Mouse (Mus musculus): ENCODE measurements around the gene AW011738.

AW011738 gene

DNA sequence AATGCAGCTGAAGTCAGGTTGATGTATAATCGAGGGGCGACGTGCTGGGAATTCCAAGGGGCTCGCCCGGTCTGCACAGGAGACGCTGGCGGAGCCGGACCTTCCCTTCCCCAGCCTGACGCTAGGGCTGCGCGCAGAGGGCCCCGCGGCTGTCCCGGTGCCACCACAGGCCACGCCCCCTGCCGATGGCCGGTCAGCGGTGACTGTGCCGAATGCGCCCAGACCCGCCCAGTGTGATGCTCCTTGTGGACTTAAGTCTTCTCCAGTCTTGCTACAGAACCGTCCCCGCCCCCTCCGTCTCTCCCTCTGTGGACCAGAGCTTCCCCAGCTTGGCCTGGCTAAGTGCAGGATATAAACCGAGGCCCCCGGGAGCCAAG, 5.3 kb upstream of the AW011738 start:
- peak; percentile 74 to 78 for DNase-seq (ENCODE audit: low spot score in 2 of 2)

DNA sequence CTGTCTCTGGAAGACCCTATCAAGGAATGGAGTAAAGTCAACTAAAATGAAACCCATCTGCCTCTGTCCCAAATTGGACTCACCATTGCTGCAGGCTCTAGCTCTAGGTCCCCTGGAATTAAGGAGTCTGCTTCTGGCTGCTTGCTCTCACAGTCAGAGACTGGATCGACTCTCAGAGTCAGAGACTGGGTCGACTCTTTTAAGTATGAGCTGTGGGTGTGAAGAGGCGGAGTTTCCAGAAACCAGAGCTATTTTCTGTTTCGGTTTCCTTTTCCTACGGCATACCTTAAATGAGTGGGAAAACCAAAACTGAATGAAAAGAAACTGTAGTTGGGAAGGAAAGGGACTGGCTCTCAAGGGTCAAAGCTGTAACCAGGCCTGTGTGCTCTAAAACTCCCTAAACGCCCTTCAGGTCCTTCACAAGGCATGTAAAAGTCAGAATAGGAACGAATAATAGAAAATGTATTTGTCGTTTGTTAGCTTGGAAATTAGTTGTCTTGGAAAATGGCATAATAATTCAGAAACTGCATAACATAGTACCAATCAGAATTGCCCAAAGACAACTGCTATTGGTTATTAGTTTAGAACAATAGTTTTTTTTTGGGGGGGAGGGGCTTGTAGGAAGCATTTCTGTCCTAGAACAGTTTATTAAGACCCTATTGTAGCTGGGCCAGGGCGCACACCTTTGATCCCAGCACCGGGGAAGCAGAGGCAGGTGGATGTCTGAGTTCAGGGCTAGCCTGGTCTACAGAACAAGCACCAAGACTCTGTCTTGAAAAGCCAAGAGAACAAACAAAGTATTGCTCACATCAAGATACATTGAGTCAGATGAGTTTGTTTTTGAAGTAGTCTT, 2.3 kb upstream of the AW011738 start, which contains the start of gene Isg15:
Isg15 (minus strand) TSS at position 196 of the 853 bp plus-strand sequence.
- DNase-seq (ENCODE audit: low spot score in 2 of 2): no peak

DNA sequence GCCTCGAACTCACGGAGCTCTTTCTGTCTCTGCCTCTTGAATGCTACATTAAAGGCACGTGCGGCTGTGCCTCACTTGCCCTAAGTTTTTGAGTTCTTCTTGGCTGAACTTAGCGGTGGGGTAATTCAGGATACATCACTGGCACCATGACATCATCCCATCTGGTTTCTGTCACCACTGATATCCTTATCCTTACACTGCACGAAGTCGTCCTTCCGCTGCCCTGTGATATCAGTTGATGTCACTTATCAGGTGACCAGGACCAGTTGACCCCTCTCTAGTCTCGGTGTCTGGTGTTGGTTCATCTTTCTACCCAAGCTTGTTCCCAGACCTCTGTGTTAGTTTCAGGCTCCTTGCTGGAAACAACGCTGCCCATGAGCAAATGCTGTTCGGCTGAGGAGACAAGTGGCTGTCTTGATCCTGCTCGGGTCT, 626 bp upstream of the AW011738 start:
- no peak for DNase-seq (ENCODE audit: low spot score in 2 of 2)

DNA sequence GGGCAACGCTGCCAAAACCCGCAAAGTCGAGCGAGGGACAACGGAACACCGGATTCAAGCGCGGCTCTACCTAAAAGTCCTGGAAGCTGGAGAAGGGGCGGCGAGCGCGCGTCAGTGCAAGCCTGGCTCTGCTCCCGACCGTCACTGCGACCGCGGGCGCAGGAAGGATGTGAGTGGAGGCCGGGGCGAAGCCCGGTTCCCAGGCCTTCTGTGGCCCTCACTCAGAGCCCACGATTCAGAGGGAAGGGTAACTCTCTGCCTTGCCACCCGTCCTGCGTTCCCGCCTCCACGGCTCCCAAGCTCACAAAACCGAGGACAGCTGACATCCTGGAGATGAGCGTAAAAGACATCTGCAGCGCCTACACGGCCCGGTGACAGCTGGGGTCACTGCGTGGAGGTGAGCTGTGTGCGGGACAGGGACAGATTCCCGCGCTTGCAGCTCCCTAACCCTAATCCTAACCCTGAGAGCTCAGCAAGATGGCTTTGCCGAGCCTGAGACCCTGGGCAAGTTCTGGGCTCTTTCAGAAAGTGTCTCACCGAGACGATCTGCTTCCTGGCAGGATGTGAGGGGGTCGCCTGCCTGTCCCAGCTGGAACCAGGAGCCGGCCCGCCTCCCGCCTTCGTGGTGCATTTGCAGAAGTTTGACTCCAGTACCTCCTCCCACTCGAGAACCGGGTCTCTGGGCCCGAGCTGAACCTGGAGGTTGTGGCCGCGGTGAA, 468 bp downstream of the AW011738 start:
- no peak for DNase-seq (ENCODE audit: low spot score in 2 of 2)

DNA sequence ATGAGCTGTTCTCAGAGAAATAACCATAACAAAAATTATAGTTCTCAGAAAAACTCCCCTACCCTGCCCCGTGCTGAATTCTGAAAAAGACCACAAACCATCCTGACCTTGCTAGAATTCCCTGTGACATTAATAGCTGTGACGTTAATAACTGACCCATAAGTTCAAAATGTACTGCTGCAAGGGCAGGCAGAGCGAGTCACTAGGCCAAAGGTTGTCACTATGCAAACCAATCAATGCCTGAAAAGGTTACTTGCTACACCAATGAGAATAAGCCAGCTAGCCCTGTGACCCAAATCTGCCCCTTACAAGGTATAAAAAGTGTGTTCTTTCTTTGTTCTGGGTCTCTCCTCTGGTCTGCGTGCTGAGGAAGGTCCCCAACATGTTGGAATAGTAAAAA, 5.8 kb downstream of the AW011738 start:
- DNase-seq (ENCODE audit: low spot score in 2 of 2): no peak

DNA sequence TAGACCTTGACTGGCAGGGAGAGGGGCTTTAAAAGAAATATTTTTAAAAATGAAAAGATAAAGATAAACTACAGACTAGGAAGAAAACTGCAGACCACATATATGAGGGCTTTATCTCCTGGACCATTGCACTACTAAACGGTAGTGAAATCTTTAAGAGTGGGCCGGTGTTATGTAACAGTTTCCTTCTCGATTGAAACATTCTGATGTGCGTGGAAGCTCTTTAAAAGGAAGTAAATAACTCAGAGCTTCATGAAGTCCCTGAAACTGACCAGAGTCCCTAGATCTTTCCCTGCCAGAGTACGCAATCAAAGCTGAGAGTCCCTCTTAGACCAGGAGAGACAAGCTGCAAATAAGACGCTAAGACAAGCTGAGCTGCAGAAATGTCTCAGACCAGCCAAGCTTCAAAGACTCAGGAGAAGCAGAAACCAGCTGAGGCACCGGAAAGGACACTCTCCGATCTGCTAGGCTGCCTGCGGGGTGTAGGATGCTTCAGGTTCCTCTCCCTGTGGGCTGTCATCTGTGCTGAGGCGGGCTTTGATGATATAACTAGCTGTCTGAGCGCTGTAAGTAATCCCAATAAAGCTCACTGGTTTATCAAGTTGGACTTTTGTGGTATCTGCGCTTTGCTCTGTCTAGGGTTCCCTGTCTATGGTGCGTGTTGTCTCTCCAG, 7.0 kb downstream of the AW011738 start:
- no peak for DNase-seq (ENCODE audit: low spot score in 2 of 2)

DNA sequence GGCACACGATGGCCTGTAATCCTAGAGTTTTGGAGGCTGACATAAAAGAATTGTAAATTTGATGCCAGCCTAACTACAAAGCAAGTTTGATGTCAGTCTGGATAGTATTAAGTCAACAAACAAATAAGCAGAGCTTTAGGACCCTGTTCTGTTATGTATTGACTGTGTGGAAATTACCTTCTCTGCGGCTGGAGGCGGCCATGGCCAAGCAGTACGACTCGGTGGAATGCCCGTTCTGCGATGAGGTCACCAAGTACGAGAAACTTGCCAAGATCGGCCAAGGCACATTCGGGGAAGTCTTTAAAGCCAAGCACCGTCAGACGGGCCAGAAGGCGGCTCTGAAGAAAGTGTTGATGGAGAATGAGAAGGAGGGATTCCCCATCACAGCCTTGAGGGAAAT, 10.0 kb downstream of the AW011738 start:
- no peak for DNase-seq (ENCODE audit: low spot score in 2 of 2)

DNA sequence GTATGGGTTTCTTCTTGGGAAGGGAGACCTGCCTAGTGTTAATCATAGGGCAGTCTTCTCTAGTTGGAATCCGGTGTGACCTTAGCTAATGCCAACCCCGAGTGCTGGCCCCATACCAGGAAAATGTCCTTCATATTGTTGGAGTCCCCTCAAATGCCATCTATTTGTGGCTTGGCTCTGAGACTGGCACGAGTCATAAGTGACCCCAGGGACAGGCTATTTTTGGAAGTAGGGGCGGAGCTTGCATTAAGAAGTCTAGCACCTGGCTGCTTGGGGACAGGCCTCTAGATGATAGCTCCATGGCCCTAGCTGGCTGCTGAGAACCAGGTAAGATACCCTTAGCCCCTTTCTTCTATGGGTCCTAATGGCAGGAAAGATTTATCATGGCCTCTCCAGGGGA, 12.5 kb downstream of the AW011738 start, which contains the start of gene Perm1:
Perm1 (plus strand) TSS at position 220 of the 400 bp plus-strand sequence.
- no peak for DNase-seq (ENCODE audit: low spot score in 2 of 2)

DNA sequence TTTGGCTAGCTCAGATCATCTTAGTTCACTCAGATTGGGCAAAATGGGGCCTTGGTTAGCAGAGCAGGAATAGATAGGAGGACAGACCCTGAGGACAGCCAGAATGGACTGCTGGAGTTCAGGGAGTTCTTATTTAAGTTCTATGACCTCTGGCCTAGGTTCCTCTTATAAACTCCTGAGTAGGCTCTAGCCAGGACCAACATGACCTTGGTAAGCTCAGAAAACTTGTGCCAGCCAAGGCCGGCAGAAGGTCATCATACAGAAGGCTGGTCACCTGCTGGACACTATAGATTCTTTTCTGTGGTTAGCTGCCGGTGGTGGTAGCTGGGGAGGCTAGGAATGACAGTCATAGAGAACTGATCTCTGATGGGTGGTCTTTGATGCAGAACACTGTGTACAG, 13.1 kb downstream of the AW011738 start:
- DNase-seq (ENCODE audit: low spot score in 2 of 2): no peak

DNA sequence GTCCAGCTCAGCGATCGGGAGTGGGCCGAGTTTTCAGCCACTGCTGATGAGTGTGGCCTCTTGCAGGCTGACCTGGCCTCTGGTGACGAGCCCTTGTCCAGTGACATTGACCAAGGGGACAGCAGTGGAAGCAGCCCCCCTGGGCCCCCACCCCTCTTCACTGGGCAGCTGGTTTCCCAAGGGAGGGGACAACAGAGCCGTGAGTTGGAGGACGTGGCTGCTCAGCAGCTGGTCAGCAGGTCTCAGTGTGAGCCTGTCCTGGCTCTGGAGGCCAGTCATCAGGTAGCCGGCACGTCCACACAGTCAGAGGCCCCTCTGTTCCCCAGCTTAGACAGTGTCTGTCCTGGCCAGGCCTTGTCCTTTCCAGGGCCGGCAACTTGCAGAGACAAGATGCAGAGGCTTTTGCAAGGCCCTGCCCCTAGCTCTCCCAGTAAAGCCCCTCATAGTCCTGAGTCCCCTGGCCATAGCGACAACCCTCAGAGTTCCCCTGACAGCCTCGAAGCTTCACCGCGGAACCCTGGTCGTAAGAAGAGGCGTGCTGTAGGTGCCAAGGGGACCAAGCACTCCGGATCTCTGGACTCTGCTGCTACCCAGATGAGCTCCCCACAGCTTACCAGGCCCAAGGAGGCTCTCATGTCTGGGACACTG, 14.0 kb downstream of the AW011738 start:
- no peak for DNase-seq (ENCODE audit: low spot score in 2 of 2)

DNA sequence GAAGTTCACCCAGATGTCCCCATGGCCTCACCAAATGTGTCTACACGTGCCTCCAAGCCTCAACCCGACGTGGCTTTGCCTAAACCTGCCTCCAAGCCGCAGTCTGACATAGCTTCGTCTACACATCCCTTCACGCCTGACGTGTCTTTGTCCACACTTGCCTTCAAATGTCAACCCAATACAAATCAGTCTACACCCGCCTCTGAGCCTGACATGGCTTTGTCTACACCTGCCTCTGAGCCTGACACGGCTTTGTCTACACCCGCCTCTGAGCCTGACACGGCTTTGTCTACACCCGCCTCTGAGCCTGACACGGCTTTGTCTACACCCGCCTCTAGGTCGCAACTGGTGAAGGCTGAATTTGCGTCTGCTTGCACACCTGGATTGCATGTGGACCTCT, 14.7 kb downstream of the AW011738 start:
- no peak for DNase-seq (ENCODE audit: low spot score in 2 of 2)

DNA sequence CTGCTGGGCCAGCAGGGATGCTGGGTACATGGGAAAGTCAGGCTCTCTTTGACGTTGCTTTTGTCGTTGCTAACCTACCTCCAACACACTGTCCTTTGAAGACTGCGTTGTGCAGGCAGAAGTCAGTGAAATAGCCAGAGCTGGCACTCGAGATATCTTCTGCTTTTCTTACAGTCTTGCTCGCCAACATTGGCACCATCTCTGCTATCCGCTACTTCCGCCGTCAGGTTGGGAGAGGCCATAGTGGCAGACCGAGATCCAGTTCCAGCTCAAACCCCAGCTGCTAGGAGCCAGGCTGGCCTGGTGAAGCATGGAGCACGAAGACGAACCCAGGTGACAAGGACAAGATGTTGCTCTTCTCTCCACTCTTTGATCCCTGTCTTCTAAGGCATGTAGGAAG, 16.8 kb downstream of the AW011738 start:
- DNase-seq (ENCODE audit: low spot score in 2 of 2): no peak

DNA sequence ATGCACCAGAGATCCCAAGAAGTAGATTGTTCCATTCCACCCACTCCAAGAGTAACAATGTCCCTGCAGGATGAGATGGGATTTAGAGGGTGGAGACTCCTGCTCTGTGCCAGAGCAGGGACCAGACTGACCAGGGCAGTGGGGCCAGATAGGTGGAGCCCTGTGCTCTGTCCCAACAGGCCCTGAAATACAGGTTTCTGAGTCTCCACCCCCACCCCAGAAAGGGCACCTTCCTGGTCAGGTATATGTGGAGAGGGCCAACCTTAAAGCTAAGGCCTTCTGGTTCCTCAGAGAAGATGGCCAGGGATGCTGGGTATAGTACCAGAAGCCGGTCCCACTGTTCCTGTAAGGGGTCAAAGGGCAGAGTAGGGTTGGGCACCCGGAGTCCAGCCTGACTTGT, 21.2 kb downstream of the AW011738 start:
- no peak for DNase-seq (ENCODE audit: low spot score in 2 of 2)

DNA sequence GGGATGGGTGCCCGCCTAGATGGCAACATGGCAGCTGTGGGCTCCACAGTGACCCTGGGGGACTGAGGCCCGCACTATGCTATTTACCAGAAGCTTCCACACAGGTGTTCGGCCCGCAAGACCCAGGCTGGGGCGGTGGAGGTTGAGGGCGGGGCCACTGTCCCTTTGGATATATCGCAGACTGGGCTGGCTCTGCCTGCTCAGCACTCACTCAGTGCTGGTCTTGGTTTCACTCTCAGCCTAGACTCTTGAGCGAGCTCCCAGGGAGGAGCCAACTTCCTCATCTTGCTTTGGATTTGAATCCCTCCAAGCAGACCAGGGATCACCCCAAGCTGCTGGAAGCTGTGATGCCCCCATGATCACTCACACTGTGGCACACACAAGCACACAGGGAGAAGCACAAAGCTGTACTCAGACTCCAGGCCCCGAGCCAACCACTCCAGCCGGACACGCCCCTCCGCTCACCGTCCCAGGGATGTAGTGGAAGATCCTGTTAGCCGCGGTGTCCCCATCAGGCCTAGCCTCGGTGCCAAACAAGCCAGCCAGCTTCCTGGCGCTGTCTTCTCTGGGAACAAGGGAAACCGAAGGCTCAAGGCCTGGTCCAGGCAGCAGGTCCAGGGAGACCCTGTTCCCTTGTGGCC, 24.8 kb downstream of the AW011738 start:
- DNase-seq (ENCODE audit: low spot score in 2 of 2): no peak

DNA sequence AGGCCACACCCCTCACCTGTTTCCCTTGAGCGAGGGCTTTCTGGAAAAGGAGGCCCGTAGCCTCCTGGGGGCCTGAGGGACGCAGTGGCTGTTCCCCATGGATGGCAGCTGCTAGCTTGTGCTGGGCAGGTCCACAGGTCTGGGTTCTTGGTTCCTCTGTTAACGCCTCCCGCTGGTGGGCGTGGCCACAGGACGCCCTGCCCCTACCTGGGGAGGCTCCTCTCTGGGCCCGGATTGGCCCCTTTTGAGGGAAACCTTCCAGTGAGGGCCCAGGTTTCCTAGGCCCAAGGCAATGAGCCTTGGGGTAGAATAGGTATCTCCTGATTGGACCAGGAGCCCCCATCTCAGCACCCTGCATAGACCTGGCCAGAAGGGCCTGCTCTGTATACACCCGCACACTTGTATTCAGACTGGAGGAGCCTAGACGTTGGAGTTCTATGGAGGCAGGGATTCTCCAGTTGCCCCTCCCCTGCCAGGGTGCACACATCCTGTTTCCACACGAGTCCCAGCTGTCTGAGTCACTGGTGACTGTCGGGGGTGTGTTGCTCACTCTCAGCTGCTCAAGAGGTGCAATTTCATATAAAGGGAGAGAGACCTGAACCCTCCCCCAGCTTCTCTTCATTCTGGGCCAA, 25.4 kb downstream of the AW011738 start:
- no peak for DNase-seq (ENCODE audit: low spot score in 2 of 2)

DNA sequence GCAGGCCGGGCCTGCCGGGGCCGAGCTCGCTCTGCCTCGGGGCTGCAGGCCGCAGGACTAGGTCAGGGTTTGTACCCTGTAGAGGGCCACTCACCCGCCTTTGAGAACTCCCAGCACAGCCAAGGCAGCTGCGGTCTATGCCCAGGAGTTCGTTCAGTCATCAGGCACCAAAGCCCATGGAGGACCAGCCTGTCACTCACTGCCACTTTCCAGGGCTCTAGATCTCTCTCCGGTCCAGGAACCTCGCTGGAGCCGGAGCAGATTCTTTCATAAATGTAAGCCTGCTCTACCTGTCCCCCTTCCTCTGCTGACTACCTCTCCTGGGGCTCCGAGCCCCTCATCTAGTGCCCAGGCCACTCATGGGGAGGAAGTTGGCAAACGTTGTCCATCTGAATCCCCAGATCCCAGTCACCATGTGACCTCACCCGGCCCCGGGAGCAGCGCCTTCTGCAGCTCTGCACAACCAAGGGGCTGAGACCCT, 31.0 kb downstream of the AW011738 start:
- no peak for DNase-seq (ENCODE audit: low spot score in 2 of 2)

DNA sequence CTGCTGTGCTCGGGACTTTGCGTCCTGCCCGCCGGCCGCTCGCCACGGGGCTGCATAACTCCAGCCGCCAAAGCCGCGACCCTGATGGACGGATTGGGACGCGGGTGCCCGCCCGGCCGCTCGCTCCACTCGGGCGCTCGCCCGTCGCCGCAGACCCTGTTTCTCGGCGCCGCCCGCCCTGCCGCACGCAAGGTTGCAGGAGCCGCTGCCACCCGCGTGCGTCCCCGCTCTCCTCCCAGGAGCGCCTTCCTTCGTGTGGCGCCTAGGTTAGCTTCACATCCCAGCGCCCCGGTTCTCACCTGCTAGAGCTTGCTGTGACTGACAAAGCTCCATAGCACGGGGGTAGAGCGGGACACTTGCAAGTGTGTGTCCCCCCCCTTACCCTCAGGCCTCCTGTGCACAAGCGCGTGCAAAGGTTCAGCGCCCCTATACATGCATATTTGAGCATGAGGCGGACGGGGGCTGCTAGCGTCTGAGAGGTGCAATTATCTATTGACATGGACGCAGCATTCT, 31.7 kb downstream of the AW011738 start, which contains the start of gene Plekhn1:
Plekhn1 (minus strand) TSS at position 157 of the 513 bp plus-strand sequence.
- DNase-seq (ENCODE audit: low spot score in 2 of 2): peak in 1 of 2 experiments; percentile 58

DNA sequence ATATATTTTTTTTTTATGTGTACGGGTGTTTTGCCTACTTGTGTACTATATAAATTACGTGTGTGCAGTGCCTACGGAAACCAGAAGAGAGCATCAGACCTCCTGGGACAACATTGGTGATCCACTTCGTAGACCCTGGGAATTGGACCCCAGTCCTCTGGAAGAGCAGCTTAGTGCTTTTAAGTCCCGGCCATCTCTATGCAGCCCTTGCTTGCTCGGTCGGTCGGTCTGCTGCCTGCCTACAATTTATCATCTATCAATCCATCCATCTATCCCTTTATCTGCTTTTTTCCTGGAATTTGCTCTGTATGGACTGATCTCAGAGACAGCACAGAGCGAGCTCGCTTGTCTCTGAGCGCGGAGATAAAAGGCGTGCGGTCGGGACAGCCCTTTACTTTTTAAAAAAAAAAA, 32.3 kb downstream of the AW011738 start:
- no peak for DNase-seq (ENCODE audit: low spot score in 2 of 2)

DNA sequence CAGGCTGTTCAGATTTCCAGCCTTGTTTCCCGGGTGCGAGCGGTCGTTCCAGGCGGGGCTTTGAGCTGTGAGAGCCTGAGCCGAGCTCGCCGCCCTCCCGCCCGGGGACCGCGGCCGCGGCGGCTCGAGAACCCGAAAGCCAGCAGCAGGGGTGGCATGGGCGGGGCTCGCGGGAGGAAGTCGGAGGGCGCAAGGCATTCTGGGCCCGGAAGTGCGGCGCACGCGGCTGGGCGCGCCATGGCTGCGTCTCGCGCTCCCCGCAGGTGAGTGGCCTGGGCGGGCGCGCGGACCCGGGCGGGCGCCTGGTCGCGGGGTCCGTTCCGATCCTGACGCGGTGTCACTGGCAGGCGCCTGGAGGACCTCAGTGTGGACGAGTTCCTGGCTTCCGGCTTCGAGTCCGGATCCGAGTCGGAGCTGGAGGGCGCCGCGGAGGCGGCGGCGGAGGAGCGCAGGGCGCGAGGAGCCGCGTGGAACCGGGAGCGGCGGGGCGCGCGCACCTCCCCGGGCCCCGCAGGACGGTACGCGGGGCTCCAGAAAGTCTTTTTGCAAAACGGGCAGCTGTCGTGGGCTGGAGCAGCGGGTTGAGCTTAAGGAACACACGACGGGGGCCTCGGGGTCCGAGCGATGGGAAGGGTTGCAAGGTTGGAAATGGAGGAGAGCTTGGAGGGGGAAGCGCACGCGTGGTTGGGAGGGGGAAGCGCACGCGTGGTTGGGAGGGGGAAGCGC, 32.9 kb downstream of the AW011738 start, which contains the start of gene Noc2l:
Noc2l (plus strand) TSS at position 203 of the 726 bp plus-strand sequence.
- DNase-seq (ENCODE audit: low spot score in 2 of 2): peak; percentile 77 to 83
